24 mouse cellular contexts compared by ENCODE assay signal in the genomic region with DNA sequence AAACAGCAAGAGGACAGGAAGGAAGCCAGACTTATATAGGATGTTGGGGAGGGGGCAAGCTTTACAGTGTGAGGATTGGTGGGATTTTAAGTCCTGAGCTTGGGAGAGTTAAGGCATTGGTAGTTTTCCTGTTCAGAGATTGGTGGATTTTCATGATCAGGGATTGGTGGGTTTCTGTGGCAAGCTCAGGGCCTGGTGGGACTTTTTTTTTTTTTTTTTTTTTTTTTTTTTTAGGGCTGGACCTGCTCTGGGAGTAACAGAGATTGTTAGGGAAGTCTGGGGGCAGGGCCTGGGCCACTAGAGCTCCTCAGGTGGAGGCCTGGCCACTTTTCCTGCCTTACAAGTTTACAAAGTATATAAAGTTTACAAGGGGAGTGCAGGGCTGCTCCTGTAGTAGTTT.
"Had no signal": no experiment of that assay in that cellular context is flagged by ENCODE, and none has a peak within 500 bp of the region (broad histone marks: within the 10 kb centered on the region; RNA-seq: fewer than 3 reads in every experiment).

No protein-coding gene starts in this region.

- H3K27ac ChIP-seq: gastrocnemius, adult 2 months; heart, embryonic 10.5 days; hindbrain, embryonic 10.5 days; hindbrain, embryonic 12.5 days; hindbrain, embryonic 14.5 days; intestine, embryonic 15.5 days; layer of hippocampus, adult 2 months; left cerebral cortex, adult 2 months had no signal

- H3K9ac ChIP-seq: heart, embryonic 12.5 days; hindbrain, embryonic 12.5 days; hindbrain, embryonic 14.5 days; intestine, embryonic 15.5 days had no signal

- H3K4me3 ChIP-seq: gastrocnemius, adult 2 months; heart, embryonic 10.5 days; heart, embryonic 12.5 days; hindbrain, embryonic 10.5 days; hindbrain, embryonic 12.5 days; intestine, embryonic 15.5 days; layer of hippocampus, adult 2 months; left cerebral cortex, adult 2 months had no signal

- H3K4me1 ChIP-seq: heart, embryonic 10.5 days; heart, embryonic 12.5 days; hindbrain, embryonic 10.5 days; hindbrain, embryonic 12.5 days; intestine, embryonic 15.5 days had no signal

- H3K36me3 ChIP-seq: hindbrain, embryonic 12.5 days; intestine, embryonic 15.5 days had no signal

- ATAC-seq: hindbrain, embryonic 16.5 days; inflammation-experienced regulatory T-cells, adult 6 months; intestine, embryonic 15.5 days; intestine, postnatal 0 days had no signal

- H3K4me2 ChIP-seq: heart, embryonic 12.5 days; hindbrain, embryonic 12.5 days; hindbrain, embryonic 14.5 days; intestine, embryonic 15.5 days; liver, embryonic 11.5 days had no signal

- DNase-seq: gastrocnemius, adult 2 months; gastrocnemius, postnatal 10 days; gastrocnemius, postnatal 25 days; heart, adult 18-20 months; heart, postnatal 10 days; heart, postnatal 4 days; kidney, adult 18-20 months; kidney, adult 8-10 months; kidney, postnatal 10 days; kidney, postnatal 25 days; kidney, postnatal 4 days; liver had no signal

- H3K27me3 ChIP-seq: heart, embryonic 12.5 days; hindbrain, embryonic 12.5 days; intestine, embryonic 15.5 days had no signal
